Mouse (Mus musculus) lung, postnatal 4 days (tissue): Measurements from ENCODE around the gene Nmur1.

Experiments
- DNase-seq, 2 experiments: peaks; one replicate each; pipeline ENCODE4 v3.0.0; 2021

Gene Nmur1

DNA sequence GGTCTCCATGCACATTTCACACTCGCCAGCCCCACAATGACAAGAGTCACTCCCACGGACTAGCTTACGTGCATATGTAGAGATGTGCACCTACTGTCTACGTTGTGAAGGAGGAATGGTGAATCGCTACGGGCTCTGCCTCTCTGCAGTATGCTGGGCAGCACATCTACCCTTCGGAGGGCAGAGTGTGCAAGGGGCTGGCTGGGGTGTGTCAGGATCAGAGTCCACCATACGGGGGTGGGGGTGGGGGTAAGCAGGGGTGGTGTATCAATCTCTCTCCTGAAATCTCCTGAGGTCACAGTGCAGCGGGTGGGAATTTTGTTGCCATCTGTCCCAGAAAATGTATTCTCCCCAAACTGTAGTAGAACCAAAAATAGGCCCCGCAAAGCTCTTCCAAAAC is 17.5 kb downstream of the Nmur1 start:
- DNase-seq = no peak

DNA sequence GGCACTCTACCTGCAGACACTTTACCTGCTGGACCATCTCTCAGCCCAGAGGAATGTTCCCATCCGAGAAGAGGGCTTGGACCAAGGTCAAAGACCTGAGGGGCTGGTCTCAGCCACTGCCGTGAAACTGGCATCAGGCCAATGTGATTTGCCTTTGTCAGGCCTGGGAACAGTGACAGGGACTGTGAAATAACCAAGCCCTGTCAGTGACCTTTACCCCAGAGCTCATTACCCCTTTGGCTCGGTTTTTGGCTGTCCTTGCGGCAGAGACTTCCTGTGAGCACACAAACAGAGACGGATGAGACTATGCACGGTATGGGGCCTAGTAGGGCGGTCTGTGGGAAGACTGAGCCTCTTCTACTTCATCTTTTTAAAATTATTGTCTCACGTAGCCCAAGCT is 19.1 kb downstream of the Nmur1 start:
- DNase-seq = peak; percentile 62 to 67

DNA sequence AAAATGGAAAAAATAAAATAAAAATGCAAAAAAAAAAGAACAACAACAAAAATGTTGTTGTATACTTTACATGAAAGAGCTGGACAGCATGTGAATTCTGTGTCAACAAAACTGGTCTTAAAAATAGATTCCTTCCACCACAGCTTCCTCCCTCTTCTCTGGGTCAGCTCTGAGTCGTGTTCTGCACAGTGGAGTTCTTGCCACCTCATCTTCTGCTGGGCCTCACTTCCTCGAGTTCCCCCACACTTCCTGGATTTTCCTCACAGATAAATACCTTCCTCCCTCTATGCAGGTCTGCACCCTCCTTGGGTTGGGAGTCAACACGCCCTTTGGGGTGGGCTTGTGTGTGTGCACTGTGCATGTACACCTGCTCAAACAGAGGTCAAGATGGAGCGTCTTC is 19.7 kb downstream of the Nmur1 start:
- DNase-seq = no peak

DNA sequence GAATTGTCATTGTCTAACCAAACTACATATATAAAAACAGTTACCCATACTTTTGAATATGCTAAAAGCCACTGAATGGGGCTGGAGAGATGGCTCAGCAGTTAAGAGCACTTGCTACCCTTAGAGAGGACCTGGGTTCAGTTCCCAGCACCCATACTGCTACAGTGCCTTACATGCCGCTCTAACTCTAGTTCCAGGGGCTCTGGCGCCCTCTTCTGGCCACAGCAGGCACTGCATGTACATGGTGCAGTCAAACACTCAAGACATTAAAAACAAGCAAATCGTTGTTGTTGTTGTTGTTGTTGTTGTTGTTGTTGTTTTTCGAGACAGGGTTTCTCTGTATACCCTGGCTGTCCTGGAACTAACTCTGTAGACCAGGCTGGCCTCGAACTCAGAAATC is 21.2 kb downstream of the Nmur1 start:
- DNase-seq = peak in 1 of 2 experiments; percentile 43

DNA sequence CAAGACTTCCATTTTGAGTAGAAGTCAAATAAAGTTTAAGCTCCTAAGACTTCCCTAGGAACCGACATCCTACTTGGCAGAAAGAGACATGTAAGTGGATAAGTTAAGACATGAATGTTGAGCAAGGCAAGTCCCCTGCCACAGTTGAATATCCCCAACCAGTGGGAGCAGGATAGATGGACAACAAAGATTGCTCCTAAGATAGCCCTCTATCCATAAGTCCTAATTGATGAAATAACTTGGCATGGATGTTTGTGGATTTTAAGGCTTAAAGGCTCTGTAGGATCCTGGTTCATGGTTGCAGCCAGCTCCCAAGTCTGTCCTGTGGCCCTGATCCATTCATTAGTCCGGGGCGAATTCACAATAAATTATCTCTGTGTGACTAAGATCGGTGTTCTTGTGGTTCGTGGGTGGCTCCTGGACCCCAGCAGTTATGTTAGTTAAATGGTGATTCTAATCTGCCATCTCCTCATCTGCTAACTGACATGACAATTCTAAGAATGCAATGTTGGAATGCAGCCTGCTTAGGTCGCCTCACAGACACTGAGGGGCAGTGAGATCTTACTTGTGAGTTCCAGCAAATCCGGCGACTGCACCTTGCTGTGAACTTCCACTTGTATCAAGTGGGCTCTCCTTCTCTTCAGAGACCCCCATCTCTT is 25.8 kb downstream of the Nmur1 start:
- no peak for DNase-seq

DNA sequence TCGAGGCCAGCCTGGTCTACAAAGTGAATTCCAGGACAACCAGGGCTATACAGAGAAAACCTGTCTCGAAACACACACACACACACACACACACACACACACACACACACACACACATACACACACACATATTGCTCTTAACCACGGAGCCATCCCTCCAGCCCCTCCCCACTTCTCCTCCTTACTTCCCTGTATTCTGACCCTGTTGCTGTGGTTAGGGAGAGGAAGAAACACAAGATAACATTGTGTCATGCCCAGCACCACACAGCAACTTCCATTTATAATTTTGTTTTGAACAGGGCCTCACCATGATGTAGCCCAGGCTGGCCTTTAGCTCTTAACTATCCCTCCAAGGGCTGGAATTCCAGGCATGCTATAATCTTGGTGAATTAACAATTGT is 26.7 kb downstream of the Nmur1 start:
- DNase-seq = no peak

DNA sequence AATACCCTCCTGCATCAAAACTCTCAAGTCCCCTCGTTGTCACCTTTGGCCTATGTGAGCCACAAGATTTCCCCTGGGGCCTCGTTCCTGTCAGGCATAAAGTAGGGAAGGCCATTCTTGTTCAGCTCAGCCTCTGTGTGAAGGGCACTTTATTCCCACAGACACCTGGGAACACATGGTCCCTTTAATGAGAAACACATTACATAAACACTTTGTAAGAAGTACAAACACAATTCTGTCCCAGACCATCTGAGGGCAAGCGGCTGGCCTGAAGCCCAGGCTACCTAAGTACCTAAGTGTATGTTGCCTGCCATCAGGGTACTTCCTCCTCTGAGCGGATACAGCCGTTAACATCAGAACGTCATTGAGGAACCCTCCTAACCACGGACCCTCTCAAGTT is 27.8 kb downstream of the Nmur1 start:
- DNase-seq = peak; percentile 35 to 54

DNA sequence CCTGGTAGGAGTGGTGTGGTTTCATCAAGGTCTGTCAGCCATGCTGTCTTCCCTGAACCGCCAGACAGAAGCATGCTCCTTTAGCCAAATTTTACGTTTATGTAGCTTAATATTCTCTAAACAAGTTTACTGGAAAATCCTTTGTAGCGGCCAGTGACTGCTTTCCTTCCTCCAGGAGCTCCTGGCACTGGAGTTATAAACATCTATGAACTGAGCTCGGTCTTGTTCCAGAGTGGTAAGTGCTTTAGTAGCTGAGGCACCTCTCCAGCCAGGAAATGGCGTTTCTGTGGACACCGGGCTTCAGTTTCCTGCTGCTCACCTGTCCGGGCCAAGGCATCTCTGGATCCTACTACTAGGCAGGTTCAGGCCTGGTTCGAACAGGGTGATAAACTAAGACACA is 28.4 kb downstream of the Nmur1 start:
- peak; percentile 36 to 62 for DNase-seq

DNA sequence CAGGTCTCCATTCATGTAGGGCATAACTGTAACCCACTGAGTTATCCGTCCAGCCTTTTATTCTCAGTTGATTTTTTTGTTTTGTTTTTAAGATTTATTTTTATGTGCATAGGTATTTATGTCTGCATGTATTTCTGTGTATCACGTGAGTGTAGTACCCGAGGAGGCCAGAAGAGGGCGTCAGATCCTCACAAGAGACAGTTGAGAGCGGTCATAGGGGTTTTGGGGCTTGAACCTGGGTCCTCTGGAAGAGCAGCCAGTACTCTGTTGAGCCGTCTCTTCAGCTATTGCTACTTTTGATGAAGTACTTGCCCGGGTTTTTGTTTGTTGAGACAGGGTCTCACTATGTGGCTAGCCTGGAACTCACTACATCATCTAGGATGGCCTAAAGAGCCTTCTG is 30.1 kb downstream of the Nmur1 start:
- DNase-seq = no peak

DNA sequence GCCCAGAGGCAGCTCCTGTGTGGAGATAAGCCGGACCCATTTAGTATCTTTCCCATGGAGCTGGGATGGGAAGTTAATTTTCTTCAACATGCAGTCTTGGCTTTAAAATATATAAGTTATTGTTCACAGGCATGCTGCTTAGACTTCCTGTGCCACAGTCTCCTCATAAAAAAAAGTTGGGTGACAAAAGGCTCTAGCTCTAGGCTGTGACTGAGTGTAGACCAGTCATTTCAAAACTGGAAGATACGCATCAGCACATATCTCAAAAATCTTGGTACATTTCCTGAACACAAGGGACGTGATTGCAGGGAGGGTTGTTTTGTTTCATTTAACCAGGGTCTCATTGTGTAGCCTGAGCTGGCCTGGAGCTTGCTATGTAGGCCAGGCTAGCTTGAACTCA is 31.8 kb downstream of the Nmur1 start:
- DNase-seq = no peak

DNA sequence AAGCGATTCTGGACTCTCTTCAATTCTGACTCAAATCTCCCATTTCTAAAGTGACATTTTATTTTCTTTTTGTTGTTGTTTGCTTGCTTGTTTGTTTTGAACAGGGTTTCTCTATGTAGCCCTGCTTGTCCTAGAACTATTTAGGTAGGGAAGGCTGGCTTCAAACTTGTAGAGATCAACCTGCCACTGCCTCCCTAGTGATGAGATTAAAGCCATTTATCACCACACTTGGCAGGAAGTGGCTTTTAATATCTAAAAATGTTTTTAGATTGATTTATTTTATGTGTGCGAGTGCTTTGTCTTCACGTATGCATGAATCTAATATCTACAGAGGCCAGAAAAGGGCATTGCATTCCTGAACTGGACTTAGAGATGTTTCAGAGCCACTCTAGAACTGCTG is 32.8 kb downstream of the Nmur1 start:
- DNase-seq = no peak

DNA sequence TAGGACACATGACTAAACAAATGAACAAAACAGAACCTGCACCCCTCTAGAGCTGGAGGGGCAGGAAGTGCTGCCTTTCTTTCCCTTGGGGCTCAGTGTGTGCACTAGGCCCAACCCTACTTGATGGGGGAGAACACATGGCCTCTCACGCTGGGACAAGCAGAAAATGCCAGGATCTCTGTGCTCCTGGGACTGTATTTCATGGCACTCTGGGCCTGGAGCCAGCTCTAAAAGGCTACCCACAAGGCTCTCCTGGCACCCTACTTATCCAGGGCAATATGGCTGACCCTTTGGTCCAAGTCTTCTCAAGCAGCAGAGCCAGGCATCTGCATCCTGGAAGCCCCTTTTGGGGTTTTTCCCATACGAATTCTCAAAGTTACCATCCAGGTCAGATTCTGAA is 34.6 kb downstream of the Nmur1 start:
- no peak for DNase-seq

DNA sequence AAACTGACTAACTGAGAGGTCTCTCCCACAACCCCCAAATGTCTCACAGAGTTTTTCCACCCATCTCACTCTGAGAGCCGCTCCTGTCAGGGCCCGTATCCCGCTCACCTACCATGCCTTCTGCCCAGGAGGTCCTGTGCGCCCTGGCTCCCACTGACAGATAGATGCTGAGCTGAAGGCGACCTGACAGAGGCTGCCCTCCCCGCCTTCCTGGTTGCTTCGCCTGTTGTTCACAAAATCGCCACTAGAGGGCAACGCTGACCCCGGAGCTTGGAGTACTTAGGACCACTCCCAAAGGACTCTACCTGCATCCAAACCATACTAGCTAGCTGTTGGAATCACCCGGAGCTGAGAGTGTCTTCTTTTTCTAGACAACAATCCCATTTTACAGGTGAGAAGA is 36.8 kb downstream of the Nmur1 start:
- peak; percentile 66 to 85 for DNase-seq

DNA sequence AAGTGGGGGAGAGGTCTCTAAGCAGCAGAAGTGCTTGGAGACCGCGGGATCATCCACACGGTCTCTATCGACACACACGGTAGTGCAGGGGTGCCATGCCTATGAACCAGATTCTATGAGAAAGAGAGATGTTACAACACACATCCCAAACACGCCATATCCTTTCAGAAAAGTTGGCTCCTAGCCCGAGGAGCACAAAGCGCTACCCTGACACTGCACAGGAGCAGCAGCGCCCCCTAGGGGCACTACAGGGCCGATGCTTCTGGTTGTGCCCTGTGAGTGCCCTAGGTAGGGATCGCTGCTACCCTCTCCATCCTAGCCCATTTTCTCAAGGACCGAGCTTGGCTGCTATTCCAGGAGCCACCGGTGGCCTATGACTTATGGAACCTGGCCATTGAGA is 45.0 kb downstream of the Nmur1 start:
- peak; percentile 78 to 81 for DNase-seq

DNA sequence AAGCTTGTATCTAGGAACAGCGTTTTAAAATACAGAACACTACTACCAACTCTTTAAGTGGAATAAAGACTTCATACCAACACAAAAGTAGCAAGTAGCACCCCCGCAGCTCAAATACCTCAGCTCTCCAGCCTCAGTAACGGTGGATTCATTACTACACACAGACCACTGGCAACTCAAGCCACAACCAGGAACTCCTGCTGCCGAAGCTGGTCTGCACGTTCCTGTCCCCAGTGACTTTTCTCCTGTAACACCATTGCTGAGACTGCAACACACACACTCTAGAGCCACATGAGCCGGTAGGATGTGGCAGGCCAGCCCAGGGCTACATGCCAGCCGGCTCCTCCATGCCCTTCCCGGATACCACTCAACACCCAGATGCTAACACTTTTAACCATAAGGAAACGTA is 46.9 kb downstream of the Nmur1 start:
- DNase-seq = no peak

DNA sequence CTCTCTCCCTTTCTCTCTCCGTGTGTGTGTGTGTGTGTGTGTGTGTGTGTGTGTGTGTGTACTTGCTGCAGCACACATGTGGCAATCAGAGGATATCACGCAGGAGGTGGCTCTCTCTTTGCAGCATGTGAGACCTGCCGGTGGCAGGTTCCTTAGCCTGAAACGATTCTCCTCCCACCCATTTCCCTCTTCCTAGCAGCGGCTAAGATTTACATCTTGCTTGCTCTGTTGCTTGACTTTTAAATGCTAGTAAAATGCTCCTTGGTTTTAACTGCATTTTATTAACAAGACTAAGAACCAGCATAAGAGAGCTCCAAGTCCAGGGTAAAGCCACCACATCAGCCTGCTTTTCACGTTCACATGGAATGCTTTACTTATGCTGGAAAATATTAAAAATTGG is 47.4 kb downstream of the Nmur1 start:
- no peak for DNase-seq

DNA sequence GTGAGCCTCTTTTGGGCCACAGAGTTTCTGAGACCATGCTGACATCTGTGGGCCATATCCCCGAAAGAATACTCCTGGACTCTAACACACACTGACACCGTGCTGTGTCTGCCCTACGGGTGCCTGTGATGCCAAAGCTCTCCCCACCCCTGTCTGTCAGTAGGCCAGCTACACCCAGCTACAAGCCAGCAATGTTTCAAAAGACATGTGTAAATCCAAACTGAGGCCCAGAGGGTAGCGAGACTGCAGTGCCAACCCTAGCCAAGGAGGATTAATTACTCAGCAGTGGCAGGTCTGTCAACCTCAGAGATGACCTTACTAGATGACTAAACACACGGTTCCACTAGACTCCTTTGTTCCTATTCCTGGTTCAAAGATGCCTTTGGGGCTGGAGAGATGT is 49.7 kb downstream of the Nmur1 start:
- DNase-seq = no peak

DNA sequence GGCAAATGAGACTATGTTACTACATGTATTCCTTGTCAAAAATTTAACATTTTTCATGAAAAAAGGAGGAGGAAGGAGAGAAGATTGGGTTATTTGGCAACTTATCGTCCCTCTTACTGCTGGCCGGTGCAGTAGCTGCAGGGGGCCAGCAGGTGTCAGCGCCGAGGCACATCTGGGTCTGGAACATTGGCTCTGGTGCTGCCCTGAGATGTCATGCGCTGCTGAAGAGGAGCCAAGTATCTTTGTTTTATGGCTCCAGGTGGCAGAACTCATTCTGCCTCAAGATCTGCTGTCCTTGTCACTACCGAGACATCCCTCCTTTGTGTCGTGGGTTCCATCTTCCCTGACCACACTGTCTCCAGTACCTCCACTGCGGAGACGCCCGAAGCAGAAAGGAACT is 54.0 kb downstream of the Nmur1 start:
- peak; percentile 71 to 73 for DNase-seq

DNA sequence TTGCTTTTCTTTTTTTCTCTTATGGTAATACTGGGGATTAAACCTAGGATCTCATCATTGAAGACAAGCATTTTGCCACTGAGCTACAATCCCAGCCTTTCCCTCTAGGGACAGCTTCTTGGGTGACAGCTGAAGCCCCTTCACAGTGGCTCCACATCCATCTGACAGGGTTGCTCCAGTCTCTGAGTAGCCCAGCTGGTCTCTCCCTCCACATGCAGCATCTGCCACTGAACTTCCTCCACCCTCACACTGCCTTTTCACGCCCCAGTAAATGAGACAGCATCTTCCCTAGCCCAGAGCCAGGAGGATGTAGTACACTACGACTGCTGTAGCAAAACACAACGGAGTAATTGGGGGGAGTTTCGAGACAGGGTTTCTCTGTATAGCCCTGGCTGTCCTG is 57.9 kb downstream of the Nmur1 start:
- no peak for DNase-seq

DNA sequence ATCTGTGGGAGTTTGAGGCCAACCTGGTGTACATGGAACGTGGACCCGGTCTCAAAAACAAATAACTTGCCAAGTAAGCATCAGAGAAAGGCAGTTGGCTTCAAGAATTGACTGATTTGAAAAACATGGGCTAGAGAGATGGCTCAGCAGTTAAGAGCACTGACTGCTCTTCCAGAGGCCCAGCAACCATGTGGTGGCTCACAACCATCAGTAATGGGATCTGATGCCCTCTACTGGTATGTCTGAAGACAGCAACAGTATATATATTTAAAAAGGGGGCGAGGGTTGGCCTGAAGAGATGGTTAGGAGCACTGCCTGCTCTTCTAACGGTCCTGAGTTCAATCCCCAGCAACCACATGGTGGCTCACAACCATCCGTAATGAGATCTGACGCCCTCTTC is 62.4 kb downstream of the Nmur1 start:
- DNase-seq = no peak

DNA sequence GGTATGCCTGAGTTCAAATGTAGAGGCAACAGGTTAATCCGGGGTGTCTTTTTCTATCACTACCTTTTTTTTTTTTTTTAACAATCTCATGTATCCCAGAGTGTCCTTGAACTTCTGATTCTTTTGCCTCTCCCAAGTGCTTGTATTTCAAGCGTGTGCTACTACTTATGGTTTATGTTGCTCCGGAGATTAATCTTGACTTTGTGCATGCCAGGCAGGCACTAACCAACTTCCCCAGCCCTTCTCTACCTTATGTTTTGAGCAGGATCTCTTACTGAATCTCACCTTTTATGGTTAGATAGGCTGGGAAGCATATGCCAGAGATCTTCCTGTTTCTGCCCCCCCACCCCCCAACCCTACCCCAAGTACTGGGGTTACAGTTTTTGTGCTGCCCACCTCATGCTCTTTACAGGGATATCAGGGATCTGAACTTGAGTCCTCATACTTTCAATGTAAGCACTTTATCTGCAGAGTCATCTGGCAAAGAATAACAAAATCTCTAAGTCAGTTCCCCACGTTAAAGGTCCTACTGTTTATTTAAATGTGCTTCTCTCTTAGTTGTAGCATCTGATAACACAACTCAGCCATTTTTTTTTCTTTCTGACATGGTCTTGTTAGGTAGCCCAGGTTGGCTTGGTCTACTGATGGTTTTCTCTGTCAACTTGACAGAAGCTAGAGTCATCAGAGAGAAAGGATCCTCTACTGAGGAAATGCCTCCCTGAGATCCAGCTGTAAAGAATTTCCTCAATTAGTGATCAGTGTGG is 64.0 kb downstream of the Nmur1 start:
- DNase-seq = no peak

DNA sequence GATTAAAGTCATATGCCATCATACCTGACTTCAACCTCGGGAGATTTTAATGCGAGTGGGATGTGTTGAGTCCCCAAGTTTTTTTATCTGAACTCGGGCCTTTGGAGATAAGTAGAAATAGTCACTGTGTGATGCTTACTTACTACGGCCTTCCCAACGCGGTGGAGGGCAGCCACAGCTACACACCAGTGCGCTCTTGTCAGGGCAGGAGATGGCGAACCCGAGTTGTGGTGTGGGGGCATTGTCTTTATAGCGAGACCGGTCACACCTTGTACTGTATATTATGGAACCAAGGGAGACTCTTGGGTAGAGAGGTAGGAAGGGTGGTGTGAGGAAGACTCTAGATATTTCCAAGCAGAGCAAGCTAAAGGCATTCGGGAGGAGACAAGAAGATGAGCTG is 65.6 kb downstream of the Nmur1 start:
- no peak for DNase-seq

DNA sequence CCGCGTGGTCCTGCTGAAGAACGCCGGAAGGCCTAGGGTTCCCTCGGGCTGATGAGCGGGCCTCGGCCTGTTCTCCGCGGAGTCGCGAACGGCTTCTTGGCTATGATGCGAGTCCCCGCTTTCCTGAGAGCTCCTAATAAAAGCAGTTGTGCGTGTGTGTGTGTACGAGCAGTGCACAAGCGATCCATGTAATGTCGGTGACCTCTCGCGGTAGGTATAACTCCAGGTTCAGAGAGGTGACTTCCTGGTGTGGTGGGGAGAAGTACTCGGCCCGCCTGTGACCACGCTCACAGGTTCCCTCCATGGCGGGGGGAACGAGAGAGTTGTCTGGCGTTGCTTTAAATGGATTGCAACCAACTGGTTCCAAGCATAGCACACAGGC is 66.2 kb downstream of the Nmur1 start:
- DNase-seq = no peak

DNA sequence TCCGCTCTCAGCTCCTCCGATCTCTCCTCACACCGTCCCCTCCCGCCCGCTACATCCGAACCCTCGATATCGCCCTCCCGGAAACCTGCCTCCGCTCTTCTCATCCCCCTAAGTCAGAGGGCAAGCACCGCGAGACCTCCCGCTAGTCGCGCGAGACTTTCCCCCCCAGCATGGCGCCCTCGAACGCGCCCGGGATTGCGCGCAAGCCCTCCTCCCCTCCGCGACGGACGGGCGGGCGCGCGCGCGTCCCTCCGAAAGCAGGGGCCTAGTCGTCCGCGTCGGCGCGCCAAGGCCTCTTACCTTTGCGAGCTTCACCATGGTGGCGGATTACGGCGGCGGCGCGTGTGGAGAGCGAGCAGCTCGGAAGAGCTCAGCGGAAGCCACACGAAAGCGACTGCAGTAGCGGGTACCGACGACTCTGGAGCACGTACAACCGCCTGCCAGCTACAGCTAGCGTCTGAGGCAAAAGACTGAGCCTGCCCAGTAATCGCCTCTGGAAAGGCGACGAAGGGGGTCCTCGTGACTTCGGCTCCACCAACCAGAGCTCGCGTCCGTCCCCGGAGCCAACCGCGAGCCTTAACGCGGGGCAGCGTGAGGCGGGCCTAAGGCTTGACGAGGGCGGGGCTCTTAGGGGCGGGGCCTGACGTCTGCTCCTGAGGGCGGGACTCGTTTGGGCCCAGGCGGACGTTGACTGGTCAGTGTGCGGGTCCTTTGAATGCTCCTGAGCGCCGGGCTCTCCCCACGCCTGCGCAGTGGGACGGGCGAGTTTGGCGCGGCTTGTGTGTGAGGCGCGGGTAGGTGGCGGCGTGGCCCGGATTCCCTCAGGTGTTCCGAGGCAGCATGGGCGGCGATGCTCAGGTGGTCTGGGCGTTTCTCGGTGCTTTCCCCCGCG is 66.9 kb downstream of the Nmur1 start, which contains the start of gene Ncl:
TSS of gene Ncl (minus strand) at position 495 of the 892 bp plus-strand sequence.
- peak; percentile 99 for DNase-seq
